Mouse (Mus musculus) adrenal gland, postnatal 4 days (tissue): ENCODE data around the gene Pir. TPM values are rescaled to one million over a fixed set of nuclear protein-coding genes. Genes with fewer than 3 reads are reported as not detected.
A peak's percentile ranks its signal among the peaks of the same experiment; 100 is the strongest.

ENCODE experiments used
- DNase-seq, 2 experiments: peaks; one replicate each; pipeline ENCODE4 v3.0.0; 2021 to 2022; ENCODE audit warnings: low spot score in 2 of 2, mixed read lengths in 2 of 2
- total RNA-seq, 2 experiments: library from RNA; stranded (reverse); gene quantifications; 2 replicates each; pipeline ENCODE4 v1.2.3; 2021

Gene Pir
- total RNA-seq, 2 experiments from 2014 or later: 5.9 to 6.3 TPM

GRCm38 (mm10) chrX:164330766-164331165, 61.6 kb downstream of the Pir start:
- no peak for DNase-seq

- no peak for DNase-seq
These were observed 69.4 kb downstream of the Pir start for GRCm38 (mm10) chrX:164338591-164338990.

- no peak for DNase-seq
These were observed 76.3 kb downstream of the Pir start for GRCm38 (mm10) chrX:164345359-164345938.

GRCm38 (mm10) chrX:164348937-164349336, 79.8 kb downstream of the Pir start:
- no peak for DNase-seq

- DNase-seq: no peak
These were observed 96.1 kb downstream of the Pir start for GRCm38 (mm10) chrX:164365153-164365865.

GRCm38 (mm10) chrX:164370576-164370975, 101.4 kb downstream of the Pir start:
- no peak for DNase-seq

GRCm38 (mm10) chrX:164373081-164373480, 103.9 kb downstream of the Pir start, which contains the start of gene Vegfd:
TSS of gene Vegfd (plus strand) at chrX:164373378.
- no peak for DNase-seq

GRCm38 (mm10) chrX:164374586-164374985, 105.4 kb downstream of the Pir start:
- DNase-seq: no peak

- no peak for DNase-seq
These were observed 110.5 kb downstream of the Pir start for GRCm38 (mm10) chrX:164379721-164380120.

GRCm38 (mm10) chrX:164381618-164382408, 112.6 kb downstream of the Pir start:
- peak; percentile 53 to 61 for DNase-seq

GRCm38 (mm10) chrX:164394091-164394490, 124.9 kb downstream of the Pir start:
- no peak for DNase-seq

GRCm38 (mm10) chrX:164398456-164398855, 129.3 kb downstream of the Pir start:
- DNase-seq: no peak

GRCm38 (mm10) chrX:164405080-164405649, 136.0 kb downstream of the Pir start:
- no peak for DNase-seq

GRCm38 (mm10) chrX:164406133-164407022, 137.2 kb downstream of the Pir start:
- DNase-seq: no peak

GRCm38 (mm10) chrX:164408301-164408927, 139.2 kb downstream of the Pir start:
- DNase-seq: no peak

- no peak for DNase-seq
These were observed 141.4 kb downstream of the Pir start for GRCm38 (mm10) chrX:164410562-164410961.

- DNase-seq: no peak
These were observed 147.6 kb downstream of the Pir start for GRCm38 (mm10) chrX:164416803-164417202.

GRCm38 (mm10) chrX:164418008-164418407, 148.8 kb downstream of the Pir start:
- no peak for DNase-seq

GRCm38 (mm10) chrX:164419471-164419939, 150.3 kb downstream of the Pir start, which contains the start of gene Piga:
TSS of gene Piga (plus strand) at chrX:164419787.
- DNase-seq: peak; percentile 65 to 71

- no peak for DNase-seq
These were observed 150.8 kb downstream of the Pir start for GRCm38 (mm10) chrX:164419955-164420354.
